In the genomic region with DNA sequence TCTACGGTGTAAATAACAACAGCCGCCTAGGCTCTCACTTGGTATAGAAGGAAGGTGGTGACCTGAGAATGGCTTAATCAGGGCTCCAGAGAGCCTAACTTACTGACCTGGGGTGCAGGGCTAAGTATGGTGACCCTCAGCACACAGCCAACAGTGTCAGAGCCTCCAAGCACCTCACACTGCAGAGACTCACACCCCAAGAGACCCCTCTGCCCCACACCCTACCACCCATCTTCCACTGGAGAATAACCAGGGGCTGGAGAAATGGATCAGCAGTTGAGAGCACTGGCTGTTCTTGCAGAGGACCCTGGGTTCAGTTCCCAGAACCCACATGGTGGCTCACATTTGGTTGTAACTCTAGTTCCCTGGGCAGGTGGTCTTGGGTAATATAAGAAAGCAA, we compare ENCODE assay signal across 11 mouse cellular contexts. TPM values are rescaled to one million over a fixed set of nuclear protein-coding genes. Genes with fewer than 3 reads are reported as not detected.
DNase-seq lines count a peak whose midpoint lies in the region.
"Had no signal": no experiment of that assay in that cellular context is flagged by ENCODE, and none has a peak within 500 bp of the region (broad histone marks: within the 10 kb centered on the region; RNA-seq: fewer than 3 reads in every experiment).

No protein-coding gene starts in this region.

- DNase-seq in heart, adult 11 months = peak; percentile 66
- DNase-seq in heart, adult 8-10 months (ENCODE audit: low spot score) = no peak
- DNase-seq in right cerebral cortex, postnatal 10 days (ENCODE audit: low spot score in 2 of 2) = peak; percentile 5 to 11
- DNase-seq in right cerebral cortex, postnatal 4 days = no peak
- peak; percentile 29 for DNase-seq in testis, postnatal 10 days (ENCODE audit: low spot score)
- DNase-seq in testis, postnatal 14 days (ENCODE audit: low spot score) = no peak
- DNase-seq: adrenal gland, adult 8-10 months; adrenal gland, postnatal 36 days; cerebellum, adult 18-20 months; cerebellum, adult 9-10 months; cerebellum, postnatal 14 days had no signal

RNA-seq across cellular contexts. Expression of a gene that starts 12.2 kb away (rescaled TPM):
- 1 to 10 TPM; 5.7 to 8.1 (median 6.9) TPM for total RNA-seq in heart, adult 8-10 months (2022)

Comparison
In these comparisons a context has a peak if more than half of its experiments do, and no peak if none do; other contexts are left out.
1. DNase-seq: peak in heart, adult 11 months (single experiment), right cerebral cortex, postnatal 10 days (2 of 2) and testis, postnatal 10 days (single experiment); none in heart, adult 8-10 months (single experiment), right cerebral cortex, postnatal 4 days (single experiment) and testis, postnatal 14 days (single experiment).